Mouse (Mus musculus) liver, embryonic 14.5 days (tissue): ENCODE results near the gene Celsr1. TPM values are rescaled to one million over a fixed set of nuclear protein-coding genes. Genes with fewer than 3 reads are reported as not detected.

Experiments
- ATAC-seq: fragments of 200-750 bp; cut with Nextera tagmentation; 2 replicates; pipeline ENCODE4 v1.8.0; 2017; ENCODE audit warnings: moderate number of reproducible peaks, mild to moderate bottlenecking, moderate library complexity; ENCODE audit not compliant: insufficient read depth
- DNase-seq, 3 experiments: peaks; one replicate each; pipeline ENCODE4 v3.0.0-alpha.2; 2012 to 2013; ENCODE audit warnings: low read depth in 3 of 3, low spot score in 3 of 3
- H3K27ac ChIP-seq: fragments of 300-500 bp; sonication (generic); 2 replicates; pipeline ENCODE4 v1.5.1; 2014; ENCODE audit warnings: moderate library complexity, mild to moderate bottlenecking, control low read depth, inconsistent platforms
- H3K27me3 ChIP-seq: fragments of 300-500 bp; sonication (generic); 2 replicates; pipeline ENCODE4 v1.6.1; 2014; ENCODE audit warnings: mild to moderate bottlenecking, low read length, moderate library complexity; ENCODE audit not compliant: control insufficient read depth, insufficient read depth
- H3K36me3 ChIP-seq: fragments of 300-500 bp; sonication (generic); replicated peaks from 2 replicates; pipeline ENCODE4 v1.6.1; 2014; ENCODE audit warnings: low read depth; ENCODE audit not compliant: control insufficient read depth, insufficient read depth
- H3K4me1 ChIP-seq, 2 experiments: fragments of 200-500 bp in 1 of 2; fragments of 300-500 bp in 1 of 2; sonication (generic) in 1 of 2; replicated peaks; 2 replicates each; pipeline ENCODE4 v1.6.1; 2012 to 2014; ENCODE audit warnings: antibody characterized with exemption in 1 of 2, inconsistent platforms in 1 of 2, low read length in 1 of 2; ENCODE audit not compliant: control insufficient read depth in 2 of 2, insufficient read depth in 2 of 2
- H3K4me2 ChIP-seq: fragments of 300-500 bp; sonication (generic); 2 replicates; pipeline ENCODE4 v1.6.1; 2014; ENCODE audit warnings: low read depth, mild to moderate bottlenecking, control low read depth, moderate library complexity
- H3K4me3 ChIP-seq, 2 experiments: fragments of 200-500 bp in 1 of 2; fragments of 300-500 bp in 1 of 2; sonication (generic) in 1 of 2; 2 replicates each; pipeline ENCODE4 v1.5.1; 2012 to 2014; ENCODE audit warnings: low read depth in 2 of 2, low read length in 2 of 2, mild to moderate bottlenecking in 2 of 2, control low read depth in 1 of 2, inconsistent platforms in 1 of 2, moderate library complexity in 1 of 2; ENCODE audit not compliant: insufficient read depth in 1 of 2
- H3K9ac ChIP-seq: fragments of 300-500 bp; sonication (generic); replicated peaks from 2 replicates; pipeline ENCODE4 v1.6.1; 2014; ENCODE audit warnings: mild to moderate bottlenecking, control low read depth, moderate library complexity
- H3K9me3 ChIP-seq: fragments of 300-500 bp; sonication (generic); 2 replicates; pipeline ENCODE4 v1.6.1; 2016; ENCODE audit warnings: low read length, mixed read lengths; ENCODE audit not compliant: control insufficient read depth
- CTCF ChIP-seq: IDR thresholded peaks from 2 replicates; pipeline ENCODE4 v1.5.1; 2016; ENCODE audit warnings: antibody characterized with exemption, low read depth, control low read depth
- EP300 ChIP-seq: IDR thresholded peaks from 2 replicates; pipeline ENCODE4 v1.6.1; 2016; ENCODE audit warnings: antibody characterized with exemption, low read depth
- WGBS: fragments of 180-500 bp; shearing (Covaris S2); extraction: QIAGEN DNeasy Blood & Tissue Kit; methylation state at CpG from one replicate; pipeline ENCODE4 v1.1.7; 2014; ENCODE audit not compliant: insufficient replicate concordance; 5-methylcytosine and 5-hydroxymethylcytosine counted together
- polyA plus RNA-seq, 2 experiments: library from polyadenylated mRNA; depleted of rRNA in 1 of 2; stranded (reverse) in 1 of 2; unstranded in 1 of 2; fragments of >200 nt; fragmentation: Nextera tagmentation in 1 of 2; extraction: Ambion mirVana in 1 of 2; gene quantifications; 2 replicates each; pipeline versions ENCODE4 v1.2.1 to v1.2.3; 2012 to 2014

Celsr1 gene
- polyA plus RNA-seq, 2 experiments, result 0.06 to 0.12 TPM

GRCm38 (mm10) chr15:86069011-86069791, 35.6 kb upstream of the Celsr1 start:
- no peaks in the 10 kb centered on the region for H3K36me3 ChIP-seq
- H3K9ac ChIP-seq, result no peak overlapping the region
- no peak for TF ChIP-seq CTCF
- no peak for TF ChIP-seq EP300
- ATAC-seq (no peak), DNase-seq (no peak)
- H3K27ac ChIP-seq, result no peak overlapping the region
- no peaks in the 10 kb centered on the region for H3K9me3 ChIP-seq
- H3K4me1 ChIP-seq, result peaks cover 15 to 37% of the 10 kb centered on the region in 2 experiments
- 61% methylated on average over 10 of the region's 10 CpGs for whole genome bisulfite sequencing
- H3K4me3 ChIP-seq, result no peak overlapping the region
- no peaks in the 10 kb centered on the region for H3K27me3 ChIP-seq
- no peak overlapping the region for H3K4me2 ChIP-seq

GRCm38 (mm10) chr15:86067941-86068495, 34.4 kb upstream of the Celsr1 start:
- H3K36me3 ChIP-seq, result no peaks in the 10 kb centered on the region
- no peaks in the 10 kb centered on the region for H3K9me3 ChIP-seq
- no peak overlapping the region for H3K4me2 ChIP-seq
- no peak overlapping the region for H3K4me3 ChIP-seq
- peaks cover 23 to 49% of the 10 kb centered on the region in 2 experiments for H3K4me1 ChIP-seq
- no peak for ATAC-seq
- no peaks in the 10 kb centered on the region for H3K27me3 ChIP-seq
- WGBS, result 83% methylated on average over 4 of the region's 4 CpGs
- no peak overlapping the region for H3K27ac ChIP-seq
- H3K9ac ChIP-seq, result no peak overlapping the region
- TF ChIP-seq CTCF (no peak), EP300 (no peak)
- no peak for DNase-seq

DNA sequence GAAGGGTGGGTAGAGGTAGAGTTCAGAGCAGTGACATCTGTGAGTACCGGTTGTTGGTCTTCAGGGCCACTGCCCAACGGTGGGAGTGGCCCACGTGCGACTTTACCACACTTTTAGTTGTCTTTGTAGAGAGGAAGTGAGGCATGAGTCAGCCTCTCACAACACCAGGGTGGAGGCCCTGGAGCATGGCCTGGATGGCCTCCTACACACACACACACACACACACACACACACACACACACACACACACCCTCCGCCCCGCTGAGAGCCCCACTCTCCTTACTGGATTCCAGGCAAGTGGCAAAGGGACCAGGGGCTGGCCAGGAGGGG, 34.0 kb upstream of the Celsr1 start:
- Histone ChIP-seq H3K36me3 (no peaks in the 10 kb centered on the region), H3K27ac (no peak overlapping the region), H3K4me3 (no peak overlapping the region), H3K4me1 (peaks cover 28 to 54% of the 10 kb centered on the region in 2 experiments), H3K4me2 (no peak overlapping the region), H3K9me3 (no peaks in the 10 kb centered on the region), H3K27me3 (no peaks in the 10 kb centered on the region), H3K9ac (no peak overlapping the region)
- ATAC-seq (no peak), DNase-seq (no peak)
- 25% methylated on average over 6 of the region's 6 CpGs for WGBS
- TF ChIP-seq CTCF, result no peak
- TF ChIP-seq EP300, result no peak

DNA sequence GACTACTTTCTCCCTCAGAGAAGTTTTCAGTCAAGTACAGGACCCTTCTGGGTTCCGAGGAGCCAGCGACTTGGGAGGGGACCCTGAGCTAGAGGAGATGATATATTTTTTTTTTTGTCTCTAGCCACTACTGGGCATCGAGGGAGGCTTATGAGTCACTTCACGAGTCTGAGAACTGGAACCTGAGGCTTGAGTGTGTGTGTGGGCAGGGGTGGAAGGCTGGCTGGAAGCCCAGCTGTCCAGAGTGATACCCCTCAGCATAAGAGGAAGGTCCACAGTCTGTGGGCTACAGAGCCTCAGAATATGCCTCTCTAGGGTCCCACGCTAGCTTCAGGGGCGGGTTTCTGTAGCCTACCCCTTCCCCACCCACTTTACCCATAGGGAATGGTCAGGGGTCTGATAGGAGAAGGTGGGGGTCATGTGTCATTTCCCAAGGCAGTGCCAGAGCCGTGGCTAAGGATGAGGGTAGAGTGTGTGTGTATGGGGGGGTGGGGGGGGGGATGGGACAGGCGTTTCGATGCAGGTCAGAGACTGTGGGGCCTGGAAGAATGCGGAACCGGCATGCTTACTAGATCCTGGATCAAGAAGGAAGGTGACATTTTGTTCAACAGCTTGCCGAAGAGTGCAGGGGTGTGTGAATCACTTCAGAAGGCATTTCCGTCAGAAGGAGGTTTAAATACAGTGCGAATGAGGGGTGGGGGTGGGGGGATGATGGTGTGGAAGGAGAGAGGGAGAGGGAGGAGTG, 33.4 kb upstream of the Celsr1 start:
- Histone ChIP-seq H3K4me1 (peaks cover 33 to 59% of the 10 kb centered on the region in 2 experiments), H3K9ac (no peak overlapping the region), H3K4me2 (no peak overlapping the region), H3K4me3 (no peak overlapping the region), H3K27ac (no peak overlapping the region), H3K27me3 (no peaks in the 10 kb centered on the region), H3K9me3 (no peaks in the 10 kb centered on the region), H3K36me3 (no peaks in the 10 kb centered on the region)
- ATAC-seq, result no peak
- DNase-seq, result no peak
- WGBS, result 39% methylated on average over 14 of the region's 14 CpGs
- TF ChIP-seq CTCF (no peak), EP300 (no peak)

GRCm38 (mm10) chr15:86065367-86065766, 31.8 kb upstream of the Celsr1 start:
- WGBS, result 51% methylated on average over 4 of the region's 4 CpGs
- Histone ChIP-seq H3K27ac (peak overlapping the region; percentile 61), H3K9me3 (no peaks in the 10 kb centered on the region), H3K36me3 (no peaks in the 10 kb centered on the region), H3K9ac (peak overlapping the region; percentile 23), H3K4me2 (peak overlapping the region; percentile 56), H3K27me3 (no peaks in the 10 kb centered on the region), H3K4me3 (no peak overlapping the region), H3K4me1 (peaks cover 48 to 68% of the 10 kb centered on the region in 2 experiments)
- TF ChIP-seq EP300 (no peak), CTCF (no peak)
- DNase-seq (no peak), ATAC-seq (no peak)
